Mouse (Mus musculus): ENCODE measurements around the gene Ache.

The Ache gene

GRCm38 (mm10) chr5:137295296-137295695, 8.0 kb downstream of the Ache start:
- DNase-seq (ENCODE audit: low read depth, low spot score) = no peak

DNA sequence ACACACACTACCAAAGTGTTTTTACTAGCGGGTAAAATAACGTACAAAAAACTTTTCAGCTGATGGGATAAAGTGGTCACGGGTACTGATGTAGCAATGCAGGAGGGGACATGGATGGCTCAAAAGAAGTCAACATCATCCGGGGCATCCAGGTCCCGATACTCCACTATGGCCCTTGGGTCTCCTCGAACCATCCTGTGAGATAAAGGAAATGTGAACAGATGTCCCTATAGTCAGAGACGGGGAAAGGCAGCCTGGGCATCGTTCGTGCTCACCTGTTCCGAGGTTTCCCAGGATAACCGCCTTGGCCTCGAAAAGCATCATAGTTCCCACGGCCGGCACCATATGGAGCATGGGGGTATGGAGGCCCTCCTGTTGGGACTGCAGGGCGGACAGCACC, 8.4 kb downstream of the Ache start:
- no peak for DNase-seq (ENCODE audit: low read depth, low spot score)

- DNase-seq (ENCODE audit: low read depth, low spot score) = no peak
Measured at GRCm38 (mm10) chr5:137297126-137297525, 9.8 kb downstream of the Ache start.

GRCm38 (mm10) chr5:137299240-137299639, 11.9 kb downstream of the Ache start:
- no peak for DNase-seq (ENCODE audit: low read depth, low spot score)

- DNase-seq (ENCODE audit: low read depth, low spot score) = no peak
Measured at GRCm38 (mm10) chr5:137301253-137301652, 13.9 kb downstream of the Ache start.

DNA sequence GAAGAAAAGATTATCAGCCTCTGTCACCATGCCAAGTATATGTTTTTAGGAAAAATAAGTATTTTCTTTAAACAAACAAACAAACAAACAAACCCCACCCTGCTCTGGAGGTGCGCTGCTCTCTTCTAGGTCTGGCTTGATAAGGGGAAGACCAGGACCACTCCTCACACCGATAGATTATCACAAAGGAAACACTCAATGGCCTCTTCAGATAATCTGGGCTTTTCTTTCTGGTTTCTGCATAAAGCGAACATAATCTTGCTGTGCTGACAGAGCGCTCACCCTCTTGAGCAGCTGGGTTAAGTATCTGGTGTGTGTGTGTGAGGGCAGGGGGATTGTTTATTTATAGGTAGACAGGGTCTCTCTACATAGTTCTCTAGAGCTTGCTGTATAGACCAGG, 16.3 kb downstream of the Ache start:
- DNase-seq (ENCODE audit: low read depth, low spot score) = no peak

DNA sequence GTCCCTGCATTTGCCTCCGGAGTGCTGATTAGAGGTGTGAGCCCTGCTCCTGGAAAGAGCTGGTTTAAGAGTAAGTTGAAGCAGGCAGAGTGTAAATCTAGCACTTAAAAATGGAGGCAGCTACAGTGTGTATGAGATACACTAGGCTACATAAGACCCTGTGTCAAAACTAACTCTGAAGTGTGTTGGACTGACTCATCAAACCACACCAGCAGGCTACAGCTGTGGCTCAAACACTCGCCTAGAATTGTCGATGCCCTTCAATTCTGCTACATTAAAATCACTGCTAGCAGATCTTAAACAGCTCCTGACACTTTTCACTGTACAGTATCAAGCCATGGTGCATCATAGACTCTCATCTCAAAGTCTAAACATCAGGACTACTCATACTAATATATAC, 16.8 kb downstream of the Ache start:
- no peak for DNase-seq (ENCODE audit: low read depth, low spot score)

- DNase-seq (ENCODE audit: low read depth, low spot score) = peak; percentile 19
Measured at GRCm38 (mm10) chr5:137304816-137305215, 17.5 kb downstream of the Ache start.

GRCm38 (mm10) chr5:137305822-137306221, 18.5 kb downstream of the Ache start:
- DNase-seq (ENCODE audit: low read depth, low spot score) = peak; percentile 90

GRCm38 (mm10) chr5:137306439-137307005, 19.2 kb downstream of the Ache start:
- no peak for DNase-seq (ENCODE audit: low read depth, low spot score)

GRCm38 (mm10) chr5:137307071-137307912, 20.0 kb downstream of the Ache start, which contains the start of gene Srrt:
Gene Srrt (minus strand): TSS chr5:137307674.
- peak; percentile 98 for DNase-seq (ENCODE audit: low read depth, low spot score)

DNA sequence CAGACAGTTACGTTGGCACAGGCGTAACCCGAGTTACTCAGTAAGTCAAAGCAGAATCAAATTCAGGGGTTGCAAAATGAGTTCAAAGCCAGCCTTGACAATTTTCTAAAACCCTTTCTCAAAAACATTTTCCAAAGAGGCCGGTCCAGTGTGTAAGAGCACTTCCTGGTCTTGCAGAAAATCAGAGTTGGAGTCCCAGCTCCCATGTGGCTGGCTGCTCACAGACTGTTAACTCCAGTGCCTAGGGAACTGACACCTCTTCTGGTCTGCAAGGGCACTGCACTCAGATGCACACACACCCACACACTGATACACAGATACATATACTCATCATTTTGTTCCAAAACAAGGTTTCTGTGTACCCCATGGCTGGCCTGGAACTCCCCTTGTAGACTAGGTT, 21.0 kb downstream of the Ache start:
- peak; percentile 51 for DNase-seq (ENCODE audit: low read depth, low spot score)

- DNase-seq (ENCODE audit: low read depth, low spot score) = no peak
Measured at GRCm38 (mm10) chr5:137313466-137314192, 26.3 kb downstream of the Ache start.

- DNase-seq (ENCODE audit: low read depth, low spot score) = no peak
Measured at GRCm38 (mm10) chr5:137314193-137315083, 27.1 kb downstream of the Ache start, which contains the start of gene Trip6. Gene Trip6 (minus strand): TSS chr5:137314404.

GRCm38 (mm10) chr5:137315084-137315903, 28.0 kb downstream of the Ache start:
- no peak for DNase-seq (ENCODE audit: low read depth, low spot score)

GRCm38 (mm10) chr5:137317361-137317760, 30.0 kb downstream of the Ache start:
- no peak for DNase-seq (ENCODE audit: low read depth, low spot score)

DNA sequence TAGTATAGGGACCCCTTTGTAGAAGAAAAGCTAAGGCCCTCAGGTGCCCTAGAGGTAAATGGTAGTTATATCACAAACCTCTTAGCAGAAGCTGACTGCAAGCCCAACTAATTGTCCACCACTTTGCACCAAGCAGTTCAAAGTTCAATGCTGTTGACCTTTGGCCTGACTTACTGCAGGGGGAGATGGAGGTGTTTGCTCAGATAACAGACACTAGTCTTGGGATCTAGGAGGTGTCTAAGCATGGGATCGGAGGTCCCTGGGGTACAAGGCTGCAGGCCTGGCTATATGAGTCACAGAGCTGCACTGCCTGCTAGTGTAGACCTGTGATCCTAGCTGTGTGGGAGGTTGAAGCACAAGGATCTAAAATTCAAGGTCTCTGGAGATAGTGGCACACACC, 31.3 kb downstream of the Ache start:
- no peak for DNase-seq (ENCODE audit: low read depth, low spot score)

DNA sequence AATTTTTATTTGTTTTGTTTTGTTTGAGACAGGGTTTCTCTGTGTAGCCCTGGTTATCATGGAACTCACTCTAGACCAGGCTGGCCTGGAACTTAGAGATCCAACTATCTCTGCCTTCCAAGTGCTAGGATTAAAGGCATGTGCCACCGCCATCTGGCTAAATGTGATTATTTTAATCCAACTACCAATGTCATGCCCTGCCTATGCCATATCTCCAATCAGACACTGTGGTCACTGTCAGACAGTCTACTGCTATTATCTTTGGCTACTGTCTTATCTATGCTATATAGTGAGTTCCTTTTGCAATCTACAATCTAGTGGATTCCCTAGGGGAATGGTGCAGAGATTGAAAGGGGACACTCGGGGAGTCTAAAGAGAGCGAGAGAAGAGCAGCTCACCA, 33.7 kb downstream of the Ache start:
- DNase-seq (ENCODE audit: low read depth, low spot score) = no peak

GRCm38 (mm10) chr5:137330910-137331309, 43.6 kb downstream of the Ache start:
- peak; percentile 71 for DNase-seq (ENCODE audit: low read depth, low spot score)

- DNase-seq (ENCODE audit: low read depth, low spot score) = peak; percentile 50
Measured at GRCm38 (mm10) chr5:137332857-137333511, 45.7 kb downstream of the Ache start.

Measured in A20 (cell line).